Mouse (Mus musculus) liver, embryonic 15.5 days (tissue): Measurements from ENCODE around the gene Cabp7. TPM values are rescaled to one million over a fixed set of nuclear protein-coding genes. Genes with fewer than 3 reads are reported as not detected.
"Not testable (repeated sequence)": the region's sequence is repeated elsewhere in the genome, so short reads cannot be mapped to it uniquely, and the experiment has no call there.

Source experiments
- ATAC-seq: fragments of 200-750 bp; cut with Nextera tagmentation; 2 replicates; pipeline ENCODE4 v1.8.0; 2017; ENCODE audit warnings: moderate number of reproducible peaks, mild to moderate bottlenecking, moderate library complexity; ENCODE audit not compliant: insufficient read depth
- H3K27ac ChIP-seq: fragments of 300-500 bp; sonication (generic); replicated peaks from 2 replicates; pipeline ENCODE4 v1.5.1; 2015; ENCODE audit warnings: mild to moderate bottlenecking, inconsistent platforms
- H3K27me3 ChIP-seq: fragments of 300-500 bp; sonication (generic); 2 replicates; pipeline ENCODE4 v1.6.1; 2015; ENCODE audit warnings: mild to moderate bottlenecking, inconsistent platforms
- H3K36me3 ChIP-seq: fragments of 300-500 bp; sonication (generic); replicated peaks from 2 replicates; pipeline ENCODE4 v1.6.1; 2015; ENCODE audit warnings: moderate library complexity, mild to moderate bottlenecking, inconsistent platforms
- H3K4me1 ChIP-seq: fragments of 300-500 bp; sonication (generic); replicated peaks from 2 replicates; pipeline ENCODE4 v1.6.1; 2015; ENCODE audit warnings: inconsistent platforms
- H3K4me2 ChIP-seq: fragments of 300-500 bp; sonication (generic); 2 replicates; pipeline ENCODE4 v1.6.1; 2015; ENCODE audit warnings: moderate library complexity, mild to moderate bottlenecking, inconsistent platforms
- H3K4me3 ChIP-seq: fragments of 300-500 bp; sonication (generic); replicated peaks from 2 replicates; pipeline ENCODE4 v1.5.1; 2015; ENCODE audit warnings: mild to moderate bottlenecking, inconsistent platforms
- H3K9ac ChIP-seq: fragments of 300-500 bp; sonication (generic); 2 replicates; pipeline ENCODE4 v1.6.1; 2015; ENCODE audit warnings: moderate library complexity, mild to moderate bottlenecking, inconsistent platforms
- H3K9me3 ChIP-seq: fragments of 300-500 bp; sonication (generic); replicated peaks from 2 replicates; pipeline ENCODE4 v1.6.1; 2016; ENCODE audit warnings: inconsistent platforms
- WGBS: fragments of 180-500 bp; shearing (Covaris S2); methylation state at CpG from one replicate; pipeline ENCODE4 v1.1.7; 2015; ENCODE audit warnings: mixed read lengths; ENCODE audit not compliant: insufficient replicate concordance; 5-methylcytosine and 5-hydroxymethylcytosine counted together
- polyA plus RNA-seq: library from polyadenylated mRNA; unstranded; fragments of >200 nt; fragmentation: Nextera tagmentation; extraction: Ambion mirVana; gene quantifications from 2 replicates; pipeline ENCODE4 v1.2.1, GENCODE M21; 2015

The Cabp7 gene
- polyA plus RNA-seq, 1 experiment from 2014 or later, result 0.07 TPM

GRCm38 (mm10) chr11:4729603-4730002 lies 17.0 kb downstream of the Cabp7 start:
- 32% methylated on average over 12 of the region's 12 CpGs for WGBS
- H3K27me3 ChIP-seq, result no peaks in the 10 kb centered on the region
- H3K4me1 ChIP-seq, result no peaks in the 10 kb centered on the region
- no peak overlapping the region for H3K27ac ChIP-seq
- H3K4me3 ChIP-seq, result no peak overlapping the region
- H3K9ac ChIP-seq, result no peak overlapping the region
- H3K9me3 ChIP-seq, result no peaks in the 10 kb centered on the region
- H3K36me3 ChIP-seq, result no peaks in the 10 kb centered on the region; the same call in 1 of the 2 replicates
- H3K4me2 ChIP-seq, result no peak overlapping the region
- ATAC-seq, result no peak

GRCm38 (mm10) chr11:4721728-4722127 lies 24.9 kb downstream of the Cabp7 start:
- 79% methylated on average over 8 of the region's 8 CpGs for WGBS
- H3K4me1 ChIP-seq, result no peaks in the 10 kb centered on the region
- H3K36me3 ChIP-seq, result peaks cover 9% of the 10 kb centered on the region; the same call in 1 of the 2 replicates
- H3K4me2 ChIP-seq, result no peak overlapping the region
- no peak overlapping the region for H3K4me3 ChIP-seq
- ATAC-seq, result no peak
- no peaks in the 10 kb centered on the region for H3K27me3 ChIP-seq
- H3K9ac ChIP-seq, result no peak overlapping the region
- no peaks in the 10 kb centered on the region for H3K9me3 ChIP-seq
- H3K27ac ChIP-seq, result no peak overlapping the region

GRCm38 (mm10) chr11:4720900-4721580 lies 25.5 kb downstream of the Cabp7 start:
- H3K4me1 ChIP-seq, result no peaks in the 10 kb centered on the region
- no peak overlapping the region for H3K4me3 ChIP-seq
- no peaks in the 10 kb centered on the region for H3K27me3 ChIP-seq
- H3K36me3 ChIP-seq, result peaks cover 9% of the 10 kb centered on the region; the same call in 1 of the 2 replicates
- H3K27ac ChIP-seq, result no peak overlapping the region
- no peak for ATAC-seq
- H3K9ac ChIP-seq, result no peak overlapping the region
- no peaks in the 10 kb centered on the region for H3K9me3 ChIP-seq
- 61% methylated on average over 7 of the region's 7 CpGs for WGBS
- H3K4me2 ChIP-seq, result no peak overlapping the region

GRCm38 (mm10) chr11:4720393-4720792 lies 26.2 kb downstream of the Cabp7 start:
- H3K4me1 ChIP-seq, result no peaks in the 10 kb centered on the region
- no peaks in the 10 kb centered on the region for H3K9me3 ChIP-seq
- no peak overlapping the region for H3K9ac ChIP-seq
- H3K27ac ChIP-seq, result no peak overlapping the region
- 66% methylated on average over 11 of the region's 11 CpGs for WGBS
- H3K27me3 ChIP-seq, result no peaks in the 10 kb centered on the region
- no peak for ATAC-seq
- H3K36me3 ChIP-seq, result peaks cover 9% of the 10 kb centered on the region; the same call in 1 of the 2 replicates
- no peak overlapping the region for H3K4me3 ChIP-seq
- H3K4me2 ChIP-seq, result no peak overlapping the region

DNA sequence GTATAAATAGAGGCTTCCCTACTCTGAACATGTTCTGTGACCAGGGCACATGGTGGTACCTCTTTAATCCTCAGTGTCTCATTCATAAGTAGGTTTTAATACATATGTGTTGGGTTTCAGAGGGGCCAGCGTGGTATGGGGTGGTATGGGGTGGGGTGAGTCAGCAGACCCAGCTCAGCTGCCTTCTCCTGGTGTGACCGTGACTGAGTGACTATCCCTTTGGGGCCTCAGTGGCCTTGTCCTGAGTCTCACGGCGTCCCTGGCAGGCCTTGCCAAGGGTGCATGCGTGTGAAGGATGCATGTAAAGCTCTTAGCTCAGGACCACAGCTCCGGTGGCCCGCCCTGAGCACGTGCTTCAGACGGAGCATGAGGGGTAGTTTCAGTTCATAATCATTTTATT lies 26.6 kb downstream of the Cabp7 start:
- H3K4me2 ChIP-seq, result no peak overlapping the region
- no peak for ATAC-seq
- no peak overlapping the region for H3K4me3 ChIP-seq
- H3K27me3 ChIP-seq, result no peaks in the 10 kb centered on the region
- 77% methylated on average over 9 of the region's 9 CpGs for WGBS
- H3K36me3 ChIP-seq, result peaks cover 9% of the 10 kb centered on the region; the same call in 1 of the 2 replicates
- H3K9me3 ChIP-seq, result no peaks in the 10 kb centered on the region
- no peak overlapping the region for H3K27ac ChIP-seq
- no peaks in the 10 kb centered on the region for H3K4me1 ChIP-seq
- H3K9ac ChIP-seq, result no peak overlapping the region

DNA sequence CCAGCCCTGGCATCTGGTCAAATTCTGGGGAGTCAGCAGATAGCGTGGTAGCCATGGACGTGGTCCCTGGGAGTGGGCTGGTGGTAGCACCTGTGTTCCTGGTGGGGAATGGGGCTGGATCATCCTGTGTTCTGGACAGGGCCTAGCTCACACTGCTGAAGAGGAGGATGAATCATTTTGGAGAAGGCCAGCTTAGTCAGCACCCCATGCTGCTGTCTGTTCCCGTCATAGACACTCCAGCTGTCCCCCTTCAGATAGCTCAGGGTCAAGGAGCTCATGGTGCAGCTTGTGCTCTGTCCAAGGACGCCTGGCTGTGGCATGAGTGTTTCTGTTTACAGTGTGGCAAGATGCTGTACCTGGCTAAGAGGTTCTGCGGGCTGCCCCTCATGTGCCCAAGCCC lies 28.0 kb downstream of the Cabp7 start:
- Histone ChIP-seq H3K4me1 (no peaks in the 10 kb centered on the region), H3K9me3 (no peaks in the 10 kb centered on the region), H3K9ac (no peak overlapping the region), H3K27me3 (no peaks in the 10 kb centered on the region), H3K4me2 (no peak overlapping the region), H3K36me3 (peaks cover 2% of the 10 kb centered on the region; the same call in 1 of the 2 replicates), H3K4me3 (no peak overlapping the region), H3K27ac (no peak overlapping the region)
- 66% methylated on average over 5 of the region's 5 CpGs for WGBS
- ATAC-seq, result no peak

GRCm38 (mm10) chr11:4716530-4717236 lies 29.9 kb downstream of the Cabp7 start:
- Histone ChIP-seq H3K27me3 (no peaks in the 10 kb centered on the region), H3K27ac (no peak overlapping the region), H3K4me3 (no peak overlapping the region), H3K4me1 (no peaks in the 10 kb centered on the region), H3K9me3 (no peaks in the 10 kb centered on the region), H3K36me3 (no peaks in the 10 kb centered on the region), H3K9ac (no peak overlapping the region), H3K4me2 (no peak overlapping the region)
- no peak for ATAC-seq
- 73% methylated on average over 5 of the region's 5 CpGs for WGBS

DNA sequence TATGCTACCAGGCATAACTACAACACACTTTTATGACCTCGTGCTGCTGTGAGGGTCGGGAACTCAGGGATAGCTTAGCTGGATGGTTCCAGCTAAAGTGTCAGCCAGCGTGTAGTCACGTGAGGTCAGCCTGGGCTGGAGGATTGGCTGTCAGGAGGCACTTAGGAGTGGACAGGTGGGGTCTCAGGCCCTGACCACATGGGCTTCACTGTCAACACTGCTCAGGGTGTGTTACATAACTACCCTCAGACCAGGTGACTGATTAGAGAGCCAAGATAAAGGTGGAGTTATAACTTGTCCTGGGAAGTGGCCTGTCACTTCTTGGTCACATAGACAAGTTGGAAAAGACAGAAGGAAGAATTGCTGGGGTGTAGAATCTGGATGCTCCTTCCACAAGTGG lies 31.0 kb downstream of the Cabp7 start:
- H3K27me3 ChIP-seq, result no peaks in the 10 kb centered on the region
- no peaks in the 10 kb centered on the region for H3K9me3 ChIP-seq
- no peaks in the 10 kb centered on the region for H3K4me1 ChIP-seq
- H3K9ac ChIP-seq, result no peak overlapping the region
- ATAC-seq, result 0 out of 2 replicates have a peak, but pooled peaks have one; percentile 22
- 66% methylated on average over 4 of the region's 4 CpGs for WGBS
- no peak overlapping the region for H3K4me2 ChIP-seq
- no peak overlapping the region for H3K27ac ChIP-seq
- H3K36me3 ChIP-seq, result no peaks in the 10 kb centered on the region
- no peak overlapping the region for H3K4me3 ChIP-seq

DNA sequence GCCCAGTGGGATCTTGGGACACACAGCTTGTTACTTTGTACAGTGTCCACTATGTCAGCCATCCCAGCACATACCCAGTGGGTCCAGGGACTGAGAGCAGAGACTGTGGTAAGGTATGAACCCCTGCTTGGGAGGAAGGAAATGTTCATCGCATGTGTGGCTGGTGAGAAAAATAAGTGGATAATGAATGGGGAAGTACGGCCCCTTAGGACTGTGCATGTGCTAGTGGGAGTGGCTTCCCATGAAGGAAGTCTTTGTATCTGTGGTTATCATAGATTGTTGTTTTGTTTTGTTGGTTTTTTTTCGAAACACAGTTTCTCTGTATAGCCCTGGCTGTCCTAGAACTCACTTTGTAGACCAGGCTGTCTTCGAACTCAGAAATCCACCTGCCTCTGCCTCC lies 31.9 kb downstream of the Cabp7 start:
- Histone ChIP-seq H3K9ac (no peak overlapping the region), H3K9me3 (no peaks in the 10 kb centered on the region), H3K27me3 (no peaks in the 10 kb centered on the region), H3K4me2 (no peak overlapping the region), H3K4me3 (no peak overlapping the region), H3K4me1 (no peaks in the 10 kb centered on the region), H3K27ac (no peak overlapping the region), H3K36me3 (no peaks in the 10 kb centered on the region)
- WGBS, result 36% methylated on average over 4 of the region's 4 CpGs
- no peak for ATAC-seq

GRCm38 (mm10) chr11:4712822-4713221 lies 33.8 kb downstream of the Cabp7 start:
- ATAC-seq, result no peak

GRCm38 (mm10) chr11:4710188-4710587 lies 36.4 kb downstream of the Cabp7 start:
- not testable (repeated sequence) for H3K36me3 ChIP-seq, H3K27ac ChIP-seq, H3K27me3 ChIP-seq, H3K4me2 ChIP-seq, ATAC-seq, H3K9me3 ChIP-seq, H3K9ac ChIP-seq, H3K4me3 ChIP-seq
- peaks cover 12% of the 10 kb centered on the region for H3K4me1 ChIP-seq
- 72% methylated on average over 4 of the region's 4 CpGs for WGBS

More at GRCm38 (mm10) chr11:4712822-4713221, 33.8 kb downstream of the Cabp7 start:
- no peaks in the 10 kb centered on the region for H3K27me3 ChIP-seq
- H3K36me3 ChIP-seq, result no peaks in the 10 kb centered on the region
- no peak overlapping the region for H3K27ac ChIP-seq
- H3K9ac ChIP-seq, result no peak overlapping the region
- no peaks in the 10 kb centered on the region for H3K9me3 ChIP-seq
- no peak overlapping the region for H3K4me3 ChIP-seq
- no peaks in the 10 kb centered on the region for H3K4me1 ChIP-seq
- no peak overlapping the region for H3K4me2 ChIP-seq
